Mouse (Mus musculus) hindbrain, embryonic 16.5 days (tissue): Measurements from ENCODE around the gene Tnp2. TPM values are rescaled to one million over a fixed set of nuclear protein-coding genes. Genes with fewer than 3 reads are reported as not detected.

Experiments
- ATAC-seq: fragments of 200-750 bp; cut with Nextera tagmentation; 2 replicates; pipeline ENCODE4 v1.8.0; 2017; ENCODE audit warnings: moderate TSS enrichment, moderate library complexity
- H3K27ac ChIP-seq: fragments of 300-500 bp; sonication (generic); 2 replicates; pipeline ENCODE4 v1.5.1; 2014; ENCODE audit warnings: low read depth, mild to moderate bottlenecking, control low read depth, low read length, moderate library complexity
- H3K27me3 ChIP-seq: fragments of 300-500 bp; sonication (generic); replicated peaks from 2 replicates; pipeline ENCODE4 v1.6.1; 2014; ENCODE audit warnings: low read length; ENCODE audit not compliant: control insufficient read depth, insufficient read depth
- H3K36me3 ChIP-seq: fragments of 300-500 bp; sonication (generic); 2 replicates; pipeline ENCODE4 v1.6.1; 2014; ENCODE audit warnings: mild to moderate bottlenecking, low read length, moderate library complexity, mixed read lengths; ENCODE audit not compliant: control insufficient read depth, insufficient read depth
- H3K4me1 ChIP-seq: fragments of 300-500 bp; sonication (generic); 2 replicates; pipeline ENCODE4 v1.6.1; 2014; ENCODE audit warnings: low read depth, low read length; ENCODE audit not compliant: control insufficient read depth, insufficient read depth
- H3K4me2 ChIP-seq: fragments of 300-500 bp; sonication (generic); 2 replicates; pipeline ENCODE4 v1.6.1; 2014; ENCODE audit warnings: mild to moderate bottlenecking, low read length, control low read depth, moderate library complexity
- H3K4me3 ChIP-seq: fragments of 300-500 bp; sonication (generic); 2 replicates; pipeline ENCODE4 v1.5.1; 2014; ENCODE audit warnings: mild to moderate bottlenecking, low read length, control low read depth, moderate library complexity
- H3K9ac ChIP-seq: fragments of 300-500 bp; sonication (generic); 2 replicates; pipeline ENCODE4 v1.6.1; 2014; ENCODE audit warnings: low read depth, mild to moderate bottlenecking, control low read depth, low read length, moderate library complexity
- H3K9me3 ChIP-seq: fragments of 300-500 bp; sonication (generic); 2 replicates; pipeline ENCODE4 v1.6.1; 2014; ENCODE audit warnings: mild to moderate bottlenecking, low read length, moderate library complexity; ENCODE audit not compliant: control insufficient read depth
- WGBS: fragments of 180-500 bp; shearing (Covaris S2); extraction: QIAGEN DNeasy Blood & Tissue Kit; methylation state at CpG from one replicate; pipeline ENCODE4 v1.1.7; 2014; 5-methylcytosine and 5-hydroxymethylcytosine counted together
- polyA plus RNA-seq: library from polyadenylated mRNA; unstranded; fragments of >200 nt; fragmentation: Nextera tagmentation; extraction: Ambion mirVana; gene quantifications from 2 replicates; pipeline ENCODE4 v1.2.1, GENCODE M21; 2015

Tnp2 gene
- polyA plus RNA-seq, 1 experiment from 2014 or later: 0.30 TPM

GRCm38 (mm10) chr16:10739854-10740398 is 48.5 kb downstream of the Tnp2 start:
- ATAC-seq: no peak
- Histone ChIP-seq H3K9ac (no peak overlapping the region), H3K4me3 (no peak overlapping the region), H3K4me2 (no peak overlapping the region), H3K9me3 (no peaks in the 10 kb centered on the region), H3K27ac (no peak overlapping the region), H3K4me1 (no peaks in the 10 kb centered on the region), H3K36me3 (no peaks in the 10 kb centered on the region), H3K27me3 (no peaks in the 10 kb centered on the region)
- 66% methylated on average over 9 of the region's 9 CpGs for WGBS

- Histone ChIP-seq H3K4me1 (no peaks in the 10 kb centered on the region), H3K4me3 (no peak overlapping the region), H3K4me2 (no peak overlapping the region), H3K27ac (no peak overlapping the region), H3K9ac (no peak overlapping the region), H3K27me3 (no peaks in the 10 kb centered on the region), H3K9me3 (no peaks in the 10 kb centered on the region), H3K36me3 (no peaks in the 10 kb centered on the region)
- ATAC-seq: no peak
- WGBS: 90% methylated on average over 3 of the region's 3 CpGs
Measured at GRCm38 (mm10) chr16:10738866-10739265, 49.6 kb downstream of the Tnp2 start.

Other genes starting within 250 kb of the Tnp2 start
- gene Dexi, start 245.6 kb downstream of the Tnp2 start, polyA plus RNA-seq: 8.7 and 16.9 TPM in 2 replicates
- gene Clec16a, start 243.3 kb downstream of the Tnp2 start, polyA plus RNA-seq: 60.7 and 66.7 TPM in 2 replicates
- gene Socs1, start 3.1 kb downstream of the Tnp2 start, polyA plus RNA-seq: 4.6 and 4.9 TPM in 2 replicates
- gene Prm3, start 2.3 kb upstream of the Tnp2 start, polyA plus RNA-seq: not detected in 2 replicates
- not detected in 2 replicates for gene Prm2, start 7.5 kb upstream of the Tnp2 start, polyA plus RNA-seq
- 0.51 TPM in 1 of 2 replicates, not detected in the other for gene Prm1, start 17.2 kb upstream of the Tnp2 start, polyA plus RNA-seq
- not detected in 2 replicates for gene Gm11172, start 24.3 kb upstream of the Tnp2 start, polyA plus RNA-seq
- gene Rmi2, start 46.4 kb upstream of the Tnp2 start, polyA plus RNA-seq: 0.70 and 0.74 TPM in 2 replicates